Mouse (Mus musculus) kidney, postnatal 0 days (tissue): ENCODE results near the gene Scn9a. TPM values are rescaled to one million over a fixed set of nuclear protein-coding genes. Genes with fewer than 3 reads are reported as not detected.

Experiments used
- ATAC-seq: fragments of 200-750 bp; cut with Nextera tagmentation; replicated peaks from 2 replicates; pipeline ENCODE4 v1.8.0; 2017; ENCODE audit warnings: low read depth, moderate number of reproducible peaks, moderate TSS enrichment, moderate library complexity; ENCODE audit not compliant: low FRiP score
- DNase-seq: peaks from one replicate; pipeline ENCODE4 v3.0.0-alpha.2; 2016; ENCODE audit warnings: low spot score
- H3K27ac ChIP-seq: fragments of 300-500 bp; sonication (generic); 2 replicates; pipeline ENCODE4 v1.5.1; 2014; ENCODE audit warnings: mild to moderate bottlenecking
- H3K27me3 ChIP-seq: fragments of 300-500 bp; sonication (generic); 2 replicates; pipeline ENCODE4 v1.6.1; 2014; ENCODE audit warnings: low read length, mixed read lengths; ENCODE audit not compliant: insufficient read depth
- H3K36me3 ChIP-seq: fragments of 300-500 bp; sonication (generic); 2 replicates; pipeline ENCODE4 v1.6.1; 2014; ENCODE audit warnings: low read length, mixed read lengths; ENCODE audit not compliant: insufficient read depth
- H3K4me1 ChIP-seq: fragments of 300-500 bp; sonication (generic); replicated peaks from 2 replicates; pipeline ENCODE4 v1.6.1; 2014; ENCODE audit warnings: antibody characterized with exemption, low read length, mixed read lengths; ENCODE audit not compliant: insufficient read depth
- H3K4me2 ChIP-seq: fragments of 300-500 bp; sonication (generic); 2 replicates; pipeline ENCODE4 v1.6.1; 2014; ENCODE audit warnings: mild to moderate bottlenecking, low read length, moderate library complexity, mixed read lengths
- H3K4me3 ChIP-seq: fragments of 300-500 bp; sonication (generic); replicated peaks from 2 replicates; pipeline ENCODE4 v1.5.1; 2014; ENCODE audit warnings: low read depth, low read length
- H3K9ac ChIP-seq: fragments of 300-500 bp; sonication (generic); 2 replicates; pipeline ENCODE4 v1.6.1; 2014; ENCODE audit warnings: low read depth, low read length
- H3K9me3 ChIP-seq: fragments of 300-500 bp; sonication (generic); replicated peaks from 2 replicates; pipeline ENCODE4 v1.6.1; 2016; ENCODE audit warnings: low read length, inconsistent platforms, mixed read lengths
- CTCF ChIP-seq: IDR thresholded peaks from 2 replicates; pipeline ENCODE4 v1.5.1; 2016; ENCODE audit warnings: antibody characterized with exemption, low read depth, mild to moderate bottlenecking, moderate library complexity
- WGBS: fragments of 180-500 bp; shearing (Covaris S2); extraction: QIAGEN DNeasy Blood & Tissue Kit; methylation state at CpG from one replicate; pipeline ENCODE4 v1.1.7; 2014; 5-methylcytosine and 5-hydroxymethylcytosine counted together
- polyA plus RNA-seq: library from polyadenylated mRNA; unstranded; fragments of >200 nt; fragmentation: Nextera tagmentation; extraction: Ambion mirVana; gene quantifications from 2 replicates; pipeline ENCODE4 v1.2.1, GENCODE M21; 2015

Gene Scn9a
- polyA plus RNA-seq, 1 experiment from 2014 or later: 0.57 TPM

GRCm38 (mm10) chr2:66465484-66465883, 169.3 kb downstream of the Scn9a start:
- Histone ChIP-seq H3K4me1 (no peaks in the 10 kb centered on the region), H3K4me3 (no peak overlapping the region), H3K9me3 (no peaks in the 10 kb centered on the region), H3K4me2 (no peak overlapping the region), H3K36me3 (no peaks in the 10 kb centered on the region), H3K9ac (no peak overlapping the region), H3K27me3 (no peaks in the 10 kb centered on the region), H3K27ac (no peak overlapping the region)
- DNase-seq (peak; percentile 86), ATAC-seq (no peak; the same call in 1 of the 2 replicates)
- 18% methylated on average over 3 of the region's 3 CpGs for WGBS
- TF ChIP-seq CTCF: no peak

- no peaks in the 10 kb centered on the region for H3K4me1 ChIP-seq
- no peak; the same call in 1 of the 2 replicates for ATAC-seq
- H3K27me3 ChIP-seq: no peaks in the 10 kb centered on the region
- H3K9ac ChIP-seq: no peak overlapping the region
- no peak overlapping the region for H3K4me2 ChIP-seq
- 37% methylated on average over 2 of the region's 2 CpGs for WGBS
- no peak overlapping the region for H3K4me3 ChIP-seq
- no peak overlapping the region for H3K27ac ChIP-seq
- H3K36me3 ChIP-seq: no peaks in the 10 kb centered on the region
- no peaks in the 10 kb centered on the region for H3K9me3 ChIP-seq
- peak; percentile 51 for DNase-seq
- TF ChIP-seq CTCF: no peak
Measured at GRCm38 (mm10) chr2:66464874-66465458, 169.8 kb downstream of the Scn9a start.

- ATAC-seq: no peak
- Histone ChIP-seq H3K4me1 (no peaks in the 10 kb centered on the region), H3K9me3 (no peaks in the 10 kb centered on the region), H3K4me3 (no peak overlapping the region), H3K4me2 (no peak overlapping the region), H3K9ac (no peak overlapping the region), H3K27me3 (no peaks in the 10 kb centered on the region), H3K36me3 (no peaks in the 10 kb centered on the region), H3K27ac (no peak overlapping the region)
- TF ChIP-seq CTCF: no peak
- 90% methylated on average over 6 of the region's 6 CpGs for WGBS
- no peak for DNase-seq
Measured at GRCm38 (mm10) chr2:66463916-66464315, 170.8 kb downstream of the Scn9a start.

DNA sequence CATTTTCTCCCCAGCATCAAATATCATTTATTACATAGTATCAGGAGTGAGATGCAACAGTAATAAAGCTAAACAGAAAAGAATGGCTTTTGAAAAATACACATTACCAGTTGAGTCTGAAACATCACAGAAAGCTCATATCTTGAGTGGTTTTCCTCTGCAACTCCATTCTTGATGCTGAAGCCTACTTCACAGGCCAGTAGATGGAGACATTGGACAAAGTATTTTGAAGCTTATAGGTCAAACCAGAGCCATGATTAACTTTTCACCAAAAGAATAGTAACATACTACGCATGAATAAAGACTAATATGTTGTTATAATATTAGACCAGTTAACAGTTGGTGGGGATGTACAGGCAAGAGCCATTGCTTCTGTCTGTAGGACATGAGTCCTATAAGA, 172.3 kb downstream of the Scn9a start:
- DNase-seq: peak; percentile 51
- H3K27ac ChIP-seq: no peak overlapping the region
- no peaks in the 10 kb centered on the region for H3K4me1 ChIP-seq
- H3K36me3 ChIP-seq: no peaks in the 10 kb centered on the region
- 88% methylated on average over 1 of the region's 1 CpGs for WGBS
- no peak overlapping the region for H3K9ac ChIP-seq
- no peak overlapping the region for H3K4me3 ChIP-seq
- no peak overlapping the region for H3K4me2 ChIP-seq
- H3K9me3 ChIP-seq: no peaks in the 10 kb centered on the region
- TF ChIP-seq CTCF: peak; percentile 60
- ATAC-seq: no peak
- no peaks in the 10 kb centered on the region for H3K27me3 ChIP-seq

- Histone ChIP-seq H3K9me3 (no peaks in the 10 kb centered on the region), H3K4me2 (peak within 1 kb of the TSS; percentile 58), H3K4me3 (peak within 1 kb of the TSS; percentile 22), H3K27me3 (no peaks in the 10 kb centered on the region), H3K9ac (no peak within 1 kb of the TSS), H3K36me3 (no peaks in the 10 kb centered on the region), H3K4me1 (0 out of 2 replicates have a peak, but pooled peaks cover 3% of the 10 kb centered on the region), H3K27ac (no peak within 1 kb of the TSS)
- DNase-seq: peak; percentile 5
- 7% methylated on average over 7 of the region's 7 CpGs for WGBS
- no peak for TF ChIP-seq CTCF
- ATAC-seq: no peak
Measured at GRCm38 (mm10) chr2:66440711-66441110, 194.1 kb downstream of the Scn9a start, which contains the start of gene Scn1a. Gene Scn1a, minus strand, starts transcription at chr2:66440840.

DNA sequence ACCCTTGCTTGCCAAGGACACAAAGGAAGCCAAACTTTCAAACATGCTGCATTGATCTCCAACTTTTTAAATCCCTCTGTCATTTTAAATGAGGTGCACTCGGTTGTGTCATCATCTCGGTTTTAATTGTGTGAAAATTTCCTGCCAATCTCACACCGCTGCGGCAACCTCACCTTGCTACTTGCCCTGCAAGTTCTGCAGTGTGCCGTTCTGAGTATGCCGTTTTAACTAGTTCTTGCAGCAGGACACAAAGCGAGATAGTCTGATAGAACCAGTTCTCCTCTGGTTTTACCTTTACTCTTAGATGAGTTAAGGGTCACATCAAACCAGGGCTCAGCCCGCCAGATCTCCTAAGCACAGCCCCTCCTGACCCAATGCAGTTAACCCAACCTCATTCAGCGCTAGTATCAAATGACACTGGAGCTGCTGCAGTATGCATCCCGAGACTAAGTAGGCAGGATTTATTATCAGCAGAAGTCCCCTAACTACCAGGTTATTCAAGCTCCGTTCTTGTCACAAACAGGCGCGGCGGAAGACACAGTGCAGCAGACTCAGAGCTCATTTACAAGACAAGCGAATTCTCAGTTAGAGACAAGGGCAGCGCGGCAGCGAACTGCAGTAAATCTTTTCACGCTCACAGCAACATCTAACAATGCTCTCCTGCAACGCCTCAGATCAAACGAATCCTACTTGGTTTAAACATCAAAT, 194.8 kb downstream of the Scn9a start:
- Histone ChIP-seq H3K4me3 (peak overlapping the region; percentile 22), H3K4me1 (0 out of 2 replicates have a peak, but pooled peaks cover 3% of the 10 kb centered on the region), H3K9ac (no peak overlapping the region), H3K4me2 (peak overlapping the region; percentile 58), H3K27ac (no peak overlapping the region), H3K9me3 (no peaks in the 10 kb centered on the region), H3K36me3 (no peaks in the 10 kb centered on the region), H3K27me3 (no peaks in the 10 kb centered on the region)
- TF ChIP-seq CTCF: no peak
- WGBS: 6% methylated on average over 21 of the region's 21 CpGs
- ATAC-seq: 0 out of 2 replicates have a peak, but pooled peaks have one; percentile 17
- peak; percentile 49 for DNase-seq
